Mouse (Mus musculus) MN1 (cell line): ENCODE results near the gene Itpr2.

Source experiments
- DNase-seq: peaks from one replicate; pipeline ENCODE4 v3.0.0-alpha.2; 2016; ENCODE audit warnings: low spot score

The Itpr2 gene

GRCm38 (mm10) chr6:146156536-146156935, 345.5 kb downstream of the Itpr2 start:
- no peak for DNase-seq

GRCm38 (mm10) chr6:146155156-146155734, 346.8 kb downstream of the Itpr2 start:
- DNase-seq: no peak

DNA sequence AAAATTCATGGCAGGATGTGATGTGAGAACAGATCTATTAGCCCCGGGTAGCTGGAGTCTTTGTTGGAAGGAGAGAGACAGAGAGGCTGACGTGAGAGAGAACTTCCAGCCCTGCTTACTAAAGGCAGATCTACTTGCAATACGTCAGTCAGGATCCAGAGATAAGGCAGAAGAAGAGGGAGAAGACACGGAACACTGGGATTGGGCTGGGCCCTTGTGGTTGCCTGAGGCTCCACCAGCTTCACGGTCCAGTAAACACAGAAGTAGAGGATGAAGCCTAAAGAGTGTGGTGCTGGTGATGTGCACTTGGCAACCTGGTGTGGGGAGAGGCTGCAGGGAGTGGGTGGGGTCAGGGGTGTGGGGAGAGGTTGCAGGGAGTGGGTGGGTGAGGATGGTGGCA, 349.2 kb downstream of the Itpr2 start:
- no peak for DNase-seq

GRCm38 (mm10) chr6:146140966-146141585, 360.9 kb downstream of the Itpr2 start:
- DNase-seq: peak; percentile 19

DNA sequence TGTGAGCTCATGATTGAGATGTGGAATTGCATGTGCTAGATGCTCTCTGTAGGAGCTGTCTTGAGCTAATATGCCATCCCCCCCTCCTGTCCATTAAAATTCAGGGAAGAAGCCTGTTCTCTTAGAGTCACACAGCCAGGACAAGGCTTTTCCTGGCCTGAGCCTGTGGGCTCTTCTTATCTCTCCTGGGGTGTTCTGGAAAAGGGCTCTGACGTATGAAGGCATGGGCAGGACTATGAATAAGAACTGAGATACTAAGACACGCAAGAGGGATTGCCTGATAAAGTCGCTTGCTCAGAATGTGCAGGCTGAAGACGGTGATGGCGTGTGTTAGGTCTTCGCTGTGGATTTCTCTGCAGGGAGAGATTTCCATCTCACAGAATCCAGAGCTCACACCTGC, 361.9 kb downstream of the Itpr2 start:
- DNase-seq: peak; percentile 28

DNA sequence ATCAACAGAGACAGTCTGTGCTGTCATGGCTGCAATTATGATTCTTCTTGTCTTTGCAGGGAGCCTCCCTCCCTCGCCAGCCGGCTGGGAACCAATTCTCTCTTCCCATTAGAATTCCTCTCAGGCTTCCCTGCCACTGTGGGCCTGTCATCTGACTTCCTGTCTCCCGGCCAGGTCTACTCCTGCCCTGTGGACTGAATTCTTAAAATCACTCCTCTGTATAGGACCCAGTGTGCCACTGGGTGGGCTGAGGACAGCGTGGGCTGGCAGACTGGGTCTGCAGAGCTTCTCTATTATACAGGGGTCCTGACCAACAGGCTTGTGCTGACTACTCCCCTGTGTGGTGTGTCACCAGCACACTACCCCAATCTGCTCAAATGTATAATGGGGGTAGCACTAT, 365.4 kb downstream of the Itpr2 start:
- no peak for DNase-seq

- DNase-seq: no peak
Measured at GRCm38 (mm10) chr6:146136244-146136643, 365.8 kb downstream of the Itpr2 start.

GRCm38 (mm10) chr6:146135291-146135690, 366.7 kb downstream of the Itpr2 start:
- no peak for DNase-seq

DNA sequence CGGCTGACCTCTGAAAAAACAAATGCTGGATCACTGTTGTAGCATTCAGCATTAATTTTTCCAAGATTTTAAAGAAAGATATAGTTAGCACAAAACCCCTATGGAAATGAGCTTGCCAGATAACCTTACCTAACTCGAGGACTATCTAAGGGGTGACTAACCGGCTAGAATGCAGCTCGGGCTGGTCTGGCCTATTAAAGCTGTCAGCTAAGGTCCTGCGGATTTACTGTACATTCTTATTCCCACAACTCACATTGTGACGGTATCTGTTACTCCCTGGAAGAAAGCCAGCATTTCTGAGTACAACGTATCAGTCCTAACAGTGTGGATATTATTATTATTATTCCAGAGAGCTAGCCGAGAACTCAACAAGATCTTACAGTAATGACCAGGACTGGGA, 368.1 kb downstream of the Itpr2 start:
- no peak for DNase-seq

DNA sequence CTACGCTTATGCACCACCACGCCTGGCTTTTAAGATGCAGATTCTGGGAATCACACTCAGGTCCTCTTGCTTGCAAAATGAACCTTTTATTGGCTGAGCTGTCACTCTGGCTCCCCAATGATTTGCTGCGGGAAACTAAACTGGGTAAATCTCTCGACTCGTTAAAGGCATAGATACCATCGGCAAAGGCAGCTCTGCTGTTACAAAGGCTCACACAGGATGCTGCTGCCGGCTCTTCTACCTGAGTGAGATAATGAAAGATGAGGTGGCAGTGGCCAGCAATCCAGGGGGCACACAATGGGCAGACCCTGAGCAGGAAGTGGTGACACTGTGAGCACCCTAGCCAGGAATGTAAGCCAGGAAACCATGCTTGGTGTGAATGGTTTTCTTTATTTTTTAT, 373.0 kb downstream of the Itpr2 start:
- DNase-seq: no peak

DNA sequence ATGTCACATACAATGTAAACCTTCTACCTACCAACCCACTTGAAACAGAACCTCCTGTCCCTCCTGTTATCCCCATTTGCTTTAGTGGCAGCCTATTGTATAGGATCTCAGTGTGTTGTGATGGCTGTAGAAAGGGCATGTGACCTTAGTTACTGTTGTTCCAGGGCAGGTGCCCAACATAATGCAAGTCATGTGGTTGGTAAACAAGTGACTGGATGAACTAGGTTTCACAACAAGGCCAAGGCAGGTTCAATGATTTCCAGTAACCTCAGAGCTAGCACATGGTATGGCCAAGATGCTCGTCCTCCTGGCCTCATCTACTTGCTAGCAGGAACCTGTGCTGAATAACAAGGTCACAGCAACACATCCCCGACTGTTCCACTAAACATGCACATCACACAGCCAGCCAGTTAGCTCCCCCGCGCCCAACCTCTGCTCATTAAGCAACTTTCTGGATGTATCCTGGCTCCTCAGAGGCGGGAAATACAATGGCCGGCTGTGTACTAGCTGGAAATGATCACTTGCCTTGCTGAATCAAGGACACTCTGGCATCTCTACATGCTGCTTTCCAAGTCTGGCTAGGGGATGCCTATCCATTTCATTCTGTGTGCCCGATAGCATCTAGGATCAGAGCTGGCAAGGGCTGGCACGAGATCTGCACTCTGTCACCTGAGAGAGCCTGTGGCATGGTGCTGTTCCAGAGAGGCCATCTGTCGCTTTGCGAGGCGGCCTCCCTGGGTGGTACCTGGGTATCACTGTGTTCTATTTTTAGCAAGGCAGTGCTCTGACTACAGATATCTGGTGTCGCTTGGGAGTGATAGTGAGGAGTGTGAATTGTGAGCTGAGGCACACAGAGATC, 375.0 kb downstream of the Itpr2 start:
- DNase-seq: peak; percentile 35

GRCm38 (mm10) chr6:146125621-146126020, 376.4 kb downstream of the Itpr2 start:
- DNase-seq: no peak

GRCm38 (mm10) chr6:146124479-146124878, 377.5 kb downstream of the Itpr2 start:
- DNase-seq: no peak

DNA sequence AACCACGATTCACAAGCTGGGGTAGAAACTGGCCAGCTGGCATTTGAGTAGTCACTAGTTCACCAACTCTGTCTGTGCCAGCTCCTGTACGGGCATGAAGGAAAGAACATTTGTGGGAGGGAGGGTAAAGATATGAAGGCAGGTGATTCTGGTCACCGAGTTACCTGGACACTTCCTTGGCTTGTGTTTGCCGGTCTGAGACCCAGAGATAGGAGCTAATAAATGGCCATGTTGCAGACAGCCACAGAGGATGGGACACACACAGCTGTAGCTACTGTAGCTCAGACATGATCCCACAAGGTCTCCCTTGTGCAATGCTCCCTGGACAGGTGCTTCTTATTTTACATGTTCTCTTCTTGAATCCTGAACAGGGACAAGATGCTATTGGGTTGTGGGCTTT, 378.4 kb downstream of the Itpr2 start:
- DNase-seq: no peak

GRCm38 (mm10) chr6:146120172-146120571, 381.9 kb downstream of the Itpr2 start:
- no peak for DNase-seq

DNA sequence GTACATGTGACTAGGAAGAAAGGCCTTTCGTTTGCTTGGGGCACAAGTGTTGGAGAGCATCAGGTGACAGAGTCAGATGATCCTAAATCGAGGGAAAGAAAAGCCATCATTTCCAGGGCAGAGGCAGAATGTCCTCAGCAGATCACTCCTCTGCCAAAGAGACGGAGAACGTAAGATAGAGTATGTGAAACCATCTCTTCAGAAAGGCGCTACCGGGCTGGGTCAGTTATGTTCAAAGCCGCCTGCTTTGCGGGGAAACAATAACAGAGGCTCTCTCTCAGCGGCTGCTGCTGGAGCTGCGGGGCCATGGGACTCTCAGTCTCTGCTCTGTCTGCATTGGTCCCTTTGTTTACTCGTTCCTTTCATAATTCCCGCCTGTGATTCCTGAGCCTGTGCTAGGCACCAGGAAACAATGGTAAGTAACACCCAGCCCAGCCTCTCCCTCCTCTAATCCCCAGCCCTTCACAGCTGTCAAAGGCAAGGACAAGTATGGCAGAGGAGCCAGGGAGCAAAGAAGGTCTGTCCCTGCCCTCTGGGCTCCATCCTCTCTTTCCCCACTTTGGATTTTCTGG, 387.2 kb downstream of the Itpr2 start:
- DNase-seq: no peak

GRCm38 (mm10) chr6:146114071-146114470, 388.0 kb downstream of the Itpr2 start:
- DNase-seq: no peak

DNA sequence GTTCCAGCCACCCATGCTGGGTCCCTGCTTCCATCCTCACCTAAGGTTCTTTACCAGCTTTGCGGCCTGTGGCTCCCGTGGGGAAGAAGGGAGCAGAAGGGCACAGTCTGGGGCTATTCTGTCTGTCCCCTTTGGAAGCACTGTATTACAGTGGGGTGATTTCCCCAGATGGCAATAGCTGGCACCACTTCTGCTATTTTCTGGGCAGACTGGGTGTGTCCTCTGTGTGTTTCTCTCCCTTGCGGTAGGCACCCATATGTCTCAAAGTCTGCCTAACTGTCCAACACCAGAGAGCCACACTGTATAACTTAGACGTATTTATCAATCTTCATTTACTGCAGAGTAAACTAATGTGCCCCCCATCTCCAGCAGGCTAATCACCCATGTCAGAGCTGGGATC, 388.9 kb downstream of the Itpr2 start:
- no peak for DNase-seq

GRCm38 (mm10) chr6:146112211-146112610, 389.8 kb downstream of the Itpr2 start:
- DNase-seq: no peak

GRCm38 (mm10) chr6:146111781-146112180, 390.2 kb downstream of the Itpr2 start:
- no peak for DNase-seq

DNA sequence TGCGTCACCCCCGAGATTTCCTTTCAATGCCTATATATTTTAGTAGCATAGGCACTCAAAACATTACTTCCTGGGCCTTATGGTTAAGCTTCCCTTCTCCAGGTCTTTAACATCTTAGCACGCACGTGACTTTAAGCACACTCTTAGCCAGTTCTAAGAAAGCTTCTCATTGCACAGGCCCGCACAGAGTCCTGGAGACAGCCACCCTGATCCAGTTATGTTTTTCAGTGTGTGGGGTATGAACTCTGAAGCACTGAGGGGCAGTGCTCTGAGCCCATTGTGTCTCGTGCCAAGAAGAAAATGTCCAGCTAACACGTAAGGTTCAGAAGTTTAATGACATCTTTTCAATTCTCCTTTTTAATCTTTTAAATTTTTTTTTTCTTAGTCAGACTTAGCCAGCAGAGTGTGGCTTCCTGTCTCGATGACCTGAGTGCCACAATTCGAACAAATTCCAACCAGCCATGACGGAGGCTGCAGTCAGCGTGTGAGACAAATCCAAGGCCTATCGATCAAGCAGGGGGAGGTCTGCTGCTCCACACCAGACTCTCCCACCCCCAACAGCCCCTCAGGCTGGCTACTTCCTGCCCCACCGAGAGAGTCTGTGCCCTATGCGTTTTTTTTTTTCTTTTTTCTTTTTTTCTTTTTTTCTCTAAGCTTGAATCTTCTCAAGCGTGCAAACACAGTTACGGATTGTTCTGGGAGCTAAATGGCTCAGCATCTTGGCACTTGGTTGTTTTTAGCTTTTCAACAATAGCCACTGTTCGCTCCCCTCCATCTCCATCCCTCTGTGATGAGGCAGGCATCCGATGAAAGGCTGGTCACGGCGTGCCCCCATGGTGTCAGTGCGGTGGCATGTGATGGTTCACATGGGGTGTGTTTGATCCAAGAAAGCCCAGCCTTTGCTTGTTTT, 390.9 kb downstream of the Itpr2 start:
- no peak for DNase-seq

GRCm38 (mm10) chr6:146110425-146110824, 391.6 kb downstream of the Itpr2 start:
- DNase-seq: no peak
